Mouse (Mus musculus) kidney, postnatal 0 days (tissue): Measurements from ENCODE around the gene Slc16a5. TPM values are rescaled to one million over a fixed set of nuclear protein-coding genes. Genes with fewer than 3 reads are reported as not detected.

Source experiments
- ATAC-seq: fragments of 200-750 bp; cut with Nextera tagmentation; replicated peaks from 2 replicates; pipeline ENCODE4 v1.8.0; 2017; ENCODE audit warnings: low read depth, moderate number of reproducible peaks, moderate TSS enrichment, moderate library complexity; ENCODE audit not compliant: low FRiP score
- DNase-seq: peaks from one replicate; pipeline ENCODE4 v3.0.0-alpha.2; 2016; ENCODE audit warnings: low spot score
- H3K27ac ChIP-seq: fragments of 300-500 bp; sonication (generic); 2 replicates; pipeline ENCODE4 v1.5.1; 2014; ENCODE audit warnings: mild to moderate bottlenecking
- H3K27me3 ChIP-seq: fragments of 300-500 bp; sonication (generic); 2 replicates; pipeline ENCODE4 v1.6.1; 2014; ENCODE audit warnings: low read length, mixed read lengths; ENCODE audit not compliant: insufficient read depth
- H3K36me3 ChIP-seq: fragments of 300-500 bp; sonication (generic); 2 replicates; pipeline ENCODE4 v1.6.1; 2014; ENCODE audit warnings: low read length, mixed read lengths; ENCODE audit not compliant: insufficient read depth
- H3K4me1 ChIP-seq: fragments of 300-500 bp; sonication (generic); replicated peaks from 2 replicates; pipeline ENCODE4 v1.6.1; 2014; ENCODE audit warnings: antibody characterized with exemption, low read length, mixed read lengths; ENCODE audit not compliant: insufficient read depth
- H3K4me2 ChIP-seq: fragments of 300-500 bp; sonication (generic); 2 replicates; pipeline ENCODE4 v1.6.1; 2014; ENCODE audit warnings: mild to moderate bottlenecking, low read length, moderate library complexity, mixed read lengths
- H3K4me3 ChIP-seq: fragments of 300-500 bp; sonication (generic); replicated peaks from 2 replicates; pipeline ENCODE4 v1.5.1; 2014; ENCODE audit warnings: low read depth, low read length
- H3K9ac ChIP-seq: fragments of 300-500 bp; sonication (generic); 2 replicates; pipeline ENCODE4 v1.6.1; 2014; ENCODE audit warnings: low read depth, low read length
- H3K9me3 ChIP-seq: fragments of 300-500 bp; sonication (generic); replicated peaks from 2 replicates; pipeline ENCODE4 v1.6.1; 2016; ENCODE audit warnings: low read length, inconsistent platforms, mixed read lengths
- CTCF ChIP-seq: IDR thresholded peaks from 2 replicates; pipeline ENCODE4 v1.5.1; 2016; ENCODE audit warnings: antibody characterized with exemption, low read depth, mild to moderate bottlenecking, moderate library complexity
- WGBS: fragments of 180-500 bp; shearing (Covaris S2); extraction: QIAGEN DNeasy Blood & Tissue Kit; methylation state at CpG from one replicate; pipeline ENCODE4 v1.1.7; 2014; 5-methylcytosine and 5-hydroxymethylcytosine counted together
- polyA plus RNA-seq: library from polyadenylated mRNA; unstranded; fragments of >200 nt; fragmentation: Nextera tagmentation; extraction: Ambion mirVana; gene quantifications from 2 replicates; pipeline ENCODE4 v1.2.1, GENCODE M21; 2015

Slc16a5 gene
- polyA plus RNA-seq, 1 experiment from 2014 or later = 51.1 TPM

DNA sequence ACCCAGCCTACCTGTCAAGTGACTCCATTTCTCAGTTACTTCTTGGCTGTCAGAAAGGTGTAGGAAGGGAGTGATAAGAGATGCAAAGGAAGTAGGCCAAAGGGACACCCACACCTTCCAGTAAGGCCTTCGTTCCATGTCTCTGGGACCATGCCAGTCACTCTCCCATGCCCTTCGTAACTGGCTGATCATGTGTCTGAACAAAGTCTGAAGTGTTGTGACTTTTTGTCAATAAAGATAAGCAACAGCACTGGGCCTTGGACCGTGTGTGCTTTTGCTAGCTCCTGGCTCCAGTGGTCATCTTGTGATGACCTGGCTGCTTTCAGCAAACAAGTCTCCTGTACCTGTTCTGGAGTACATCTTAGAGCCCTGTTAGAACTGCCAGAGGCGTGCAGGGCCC is 29.5 kb upstream of the Slc16a5 start:
- Histone ChIP-seq H3K4me1 (peaks cover 5% of the 10 kb centered on the region; the same call in 1 of the 2 replicates), H3K4me2 (no peak overlapping the region), H3K27ac (0 out of 2 replicates have a peak overlapping the region, but pooled peaks have one; percentile 47), H3K9ac (no peak overlapping the region), H3K4me3 (no peak overlapping the region), H3K9me3 (no peaks in the 10 kb centered on the region), H3K27me3 (no peaks in the 10 kb centered on the region), H3K36me3 (peaks cover 38% of the 10 kb centered on the region)
- no peak for DNase-seq
- ATAC-seq = no peak
- WGBS = 69% methylated on average over 4 of the region's 4 CpGs
- TF ChIP-seq CTCF = no peak

DNA sequence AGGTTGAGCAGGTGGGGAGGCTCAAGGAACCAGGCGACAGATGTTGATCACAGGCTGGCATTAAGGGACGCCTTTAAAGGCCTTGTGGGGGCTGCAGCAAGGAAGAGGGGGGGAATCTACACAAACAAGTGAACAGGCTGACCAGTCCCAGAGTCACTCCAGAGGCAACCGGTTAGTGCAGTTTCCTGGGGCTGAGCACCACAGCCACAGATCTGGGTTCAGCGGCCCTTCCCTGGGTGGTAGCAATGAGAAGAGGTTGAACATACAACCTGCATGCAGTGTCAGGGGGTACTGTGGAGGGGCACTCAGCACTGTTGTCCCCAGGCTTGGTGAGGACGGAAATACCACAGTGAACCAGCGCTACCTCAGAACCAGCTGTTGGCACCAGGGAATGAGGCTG is 28.9 kb upstream of the Slc16a5 start:
- Histone ChIP-seq H3K4me1 (peaks cover 5% of the 10 kb centered on the region; the same call in 1 of the 2 replicates), H3K27ac (peak overlapping the region; percentile 47; the same call in 1 of the 2 replicates), H3K36me3 (peaks cover 38% of the 10 kb centered on the region), H3K4me2 (no peak overlapping the region), H3K27me3 (no peaks in the 10 kb centered on the region), H3K9ac (no peak overlapping the region), H3K4me3 (no peak overlapping the region), H3K9me3 (no peaks in the 10 kb centered on the region)
- ATAC-seq = no peak
- no peak for DNase-seq
- 63% methylated on average over 6 of the region's 6 CpGs for WGBS
- no peak for TF ChIP-seq CTCF

DNA sequence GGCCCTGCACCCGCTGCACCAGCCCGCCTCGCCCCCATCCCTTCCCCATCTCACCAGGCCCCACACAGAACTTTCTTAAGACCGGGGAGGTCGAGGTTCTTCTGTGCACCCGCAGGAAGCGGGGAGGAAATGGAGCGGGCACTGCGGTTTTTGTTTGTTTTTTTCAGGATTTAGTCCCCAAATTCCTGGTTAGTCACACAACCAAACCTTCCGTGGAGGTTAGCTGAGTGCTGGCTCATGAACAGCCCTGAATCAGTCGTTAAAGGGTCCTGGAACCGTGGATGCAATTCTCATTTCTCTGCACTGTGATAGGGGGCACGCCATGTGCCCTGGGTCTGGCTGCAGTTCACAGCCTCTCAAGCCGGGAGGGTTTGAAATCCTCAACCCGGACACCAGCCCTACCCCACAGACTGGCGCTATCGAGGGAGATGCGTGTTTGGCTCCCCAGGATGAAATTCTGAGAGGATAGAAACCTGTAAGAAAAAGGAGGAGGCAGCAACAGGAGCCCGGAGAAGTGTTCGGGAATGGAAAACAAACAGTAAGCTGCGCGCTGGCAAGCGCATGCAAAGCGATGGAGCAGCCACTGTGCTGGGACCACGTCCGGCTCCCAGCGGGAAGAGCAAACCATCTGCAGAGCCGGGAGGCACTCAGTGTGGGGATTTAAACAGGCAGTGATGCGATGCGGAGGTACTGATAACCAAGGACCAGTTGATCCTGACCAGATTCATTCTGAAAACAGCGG is 26.5 kb upstream of the Slc16a5 start:
- no peak for ATAC-seq
- no peaks in the 10 kb centered on the region for H3K9me3 ChIP-seq
- 4% methylated on average over 31 of the region's 31 CpGs for WGBS
- peaks cover 5% of the 10 kb centered on the region; the same call in 1 of the 2 replicates for H3K4me1 ChIP-seq
- 0 out of 2 replicates have a peak overlapping the region, but pooled peaks have one; percentile 5 for H3K4me3 ChIP-seq
- H3K4me2 ChIP-seq = peak overlapping the region; percentile 52
- TF ChIP-seq CTCF = no peak
- peak; percentile 57 for DNase-seq
- H3K27me3 ChIP-seq = no peaks in the 10 kb centered on the region
- H3K36me3 ChIP-seq = peaks cover 15% of the 10 kb centered on the region; the same call in 1 of the 2 replicates
- no peak overlapping the region for H3K27ac ChIP-seq
- peak overlapping the region; percentile 38; the same call in 1 of the 2 replicates for H3K9ac ChIP-seq

DNA sequence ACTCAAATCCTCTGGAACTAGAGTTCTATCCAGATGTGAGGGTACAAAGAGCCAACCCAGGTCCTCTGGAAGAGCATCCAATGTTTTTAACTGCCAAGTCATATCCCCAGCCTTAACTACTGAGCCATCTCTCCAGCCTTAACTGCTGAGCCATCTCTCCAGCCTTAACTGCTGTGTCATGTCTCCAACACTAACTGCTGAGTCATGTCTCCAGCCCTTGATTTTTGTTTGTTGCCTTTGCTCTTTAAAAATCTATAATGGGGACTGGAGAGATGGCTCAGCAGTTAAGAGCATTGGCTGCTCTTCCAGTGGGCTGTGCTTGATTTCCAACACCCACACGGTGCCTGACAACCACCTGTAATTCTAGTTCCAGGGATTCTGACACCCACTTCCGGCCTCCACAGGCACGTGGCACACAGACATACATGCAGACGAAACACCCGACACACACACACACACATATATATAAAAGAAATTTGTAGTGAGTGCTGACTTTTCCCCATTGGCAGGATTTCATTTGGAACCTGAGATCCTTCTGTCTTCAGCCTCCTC is 24.6 kb upstream of the Slc16a5 start:
- DNase-seq (no peak), ATAC-seq (no peak)
- 67% methylated on average over 5 of the region's 5 CpGs for WGBS
- TF ChIP-seq CTCF = no peak
- H3K4me3 ChIP-seq = no peak overlapping the region
- H3K9ac ChIP-seq = no peak overlapping the region
- H3K27me3 ChIP-seq = no peaks in the 10 kb centered on the region
- peaks cover 5% of the 10 kb centered on the region; the same call in 1 of the 2 replicates for H3K4me1 ChIP-seq
- no peaks in the 10 kb centered on the region for H3K9me3 ChIP-seq
- H3K27ac ChIP-seq = no peak overlapping the region
- H3K4me2 ChIP-seq = no peak overlapping the region
- H3K36me3 ChIP-seq = no peaks in the 10 kb centered on the region

DNA sequence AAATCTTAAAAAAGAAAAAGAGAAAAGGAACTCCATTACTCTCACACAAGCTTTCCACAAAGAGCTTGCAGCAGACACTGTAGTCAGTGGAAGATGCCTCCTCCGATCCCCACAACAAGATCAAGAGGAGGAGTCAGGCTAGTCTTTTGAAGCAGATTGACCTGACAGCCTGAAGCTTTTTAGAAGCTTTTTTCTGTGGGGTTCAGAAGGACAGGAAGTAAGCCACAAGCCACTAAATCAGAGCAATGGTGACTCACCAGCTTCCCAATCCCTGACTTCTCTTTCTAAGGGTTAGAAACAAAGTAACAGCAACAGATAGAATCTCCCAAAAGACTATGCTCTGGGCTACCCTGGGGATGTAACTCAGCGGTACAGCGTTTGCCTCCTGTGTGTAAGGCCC is 22.9 kb upstream of the Slc16a5 start:
- no peak overlapping the region for H3K27ac ChIP-seq
- DNase-seq (peak; percentile 45), ATAC-seq (no peak)
- no peaks in the 10 kb centered on the region for H3K9me3 ChIP-seq
- no peak overlapping the region for H3K4me3 ChIP-seq
- H3K4me2 ChIP-seq = no peak overlapping the region
- no peak for TF ChIP-seq CTCF
- peaks cover 5% of the 10 kb centered on the region; the same call in 1 of the 2 replicates for H3K4me1 ChIP-seq
- H3K36me3 ChIP-seq = no peaks in the 10 kb centered on the region
- H3K9ac ChIP-seq = no peak overlapping the region
- no peaks in the 10 kb centered on the region for H3K27me3 ChIP-seq
- WGBS = 56% methylated on average over 3 of the region's 3 CpGs

DNA sequence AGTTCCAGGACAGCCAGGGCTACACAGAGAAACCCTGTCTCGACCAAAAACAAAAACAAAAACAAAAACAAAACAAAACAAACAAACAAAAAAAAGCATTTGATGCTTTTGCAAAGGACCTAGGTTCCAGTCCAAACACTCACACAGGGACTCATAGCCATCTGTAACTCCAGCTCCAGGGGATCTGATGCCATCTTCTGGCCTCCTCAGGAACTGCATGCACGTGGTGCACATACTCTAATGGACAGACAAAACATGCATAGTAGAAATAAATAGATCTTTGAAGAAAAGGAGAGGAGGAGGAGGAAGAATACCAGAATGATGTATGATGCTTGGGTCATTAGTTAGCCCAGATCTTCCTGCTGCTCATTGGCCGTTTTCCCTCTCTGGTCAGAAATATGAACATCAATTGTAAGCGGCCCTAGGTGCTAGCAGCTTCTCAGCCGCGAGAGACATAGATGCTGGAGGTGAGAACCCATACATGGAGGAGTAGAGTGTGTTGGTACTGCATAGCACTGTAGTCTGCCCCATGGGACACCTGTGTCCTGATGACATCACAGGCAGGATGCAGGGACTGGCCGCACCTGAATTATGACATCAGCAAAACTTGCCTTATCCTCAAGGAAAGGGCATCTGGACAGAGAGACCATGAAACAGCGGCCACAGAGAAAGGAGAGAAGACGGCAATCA is 22.2 kb upstream of the Slc16a5 start, which contains the start of gene Trim80:
Trim80 (plus strand) TSS at position 640 of the 690 bp plus-strand sequence.
- no peak within 1 kb of the TSS for H3K27ac ChIP-seq
- ATAC-seq = no peak
- H3K27me3 ChIP-seq = no peaks in the 10 kb centered on the region
- H3K4me3 ChIP-seq = no peak within 1 kb of the TSS
- peaks cover 5% of the 10 kb centered on the region; the same call in 1 of the 2 replicates for H3K4me1 ChIP-seq
- no peaks in the 10 kb centered on the region for H3K36me3 ChIP-seq
- H3K9ac ChIP-seq = no peak within 1 kb of the TSS
- no peaks in the 10 kb centered on the region for H3K9me3 ChIP-seq
- DNase-seq = no peak
- 96% methylated on average over 9 of the region's 9 CpGs for WGBS
- no peak within 1 kb of the TSS for H3K4me2 ChIP-seq
- TF ChIP-seq CTCF = peak; percentile 43; the same call in 1 of the 2 replicates
